Mouse (Mus musculus) stomach, embryonic 16.5 days (tissue): ENCODE data around the gene Tmem43. TPM values are rescaled to one million over a fixed set of nuclear protein-coding genes. Genes with fewer than 3 reads are reported as not detected.

Experiments
- ATAC-seq: fragments of 200-750 bp; cut with Nextera tagmentation; 2 replicates; pipeline ENCODE4 v1.8.0; 2017; ENCODE audit warnings: moderate number of reproducible peaks, moderate TSS enrichment; ENCODE audit not compliant: insufficient read depth, low FRiP score
- H3K27ac ChIP-seq: fragments of 300-500 bp; sonication (generic); 2 replicates; pipeline ENCODE4 v1.5.1; 2014; ENCODE audit warnings: low read length
- H3K27me3 ChIP-seq: fragments of 300-500 bp; sonication (generic); 2 replicates; pipeline ENCODE4 v1.6.1; 2014; ENCODE audit warnings: low read length, control low read depth, mixed read lengths; ENCODE audit not compliant: control insufficient read depth, insufficient read depth
- H3K36me3 ChIP-seq: fragments of 300-500 bp; sonication (generic); 2 replicates; pipeline ENCODE4 v1.6.1; 2014; ENCODE audit warnings: low read length; ENCODE audit not compliant: control insufficient read depth, insufficient read depth
- H3K4me1 ChIP-seq: fragments of 300-500 bp; sonication (generic); 2 replicates; pipeline ENCODE4 v1.6.1; 2014; ENCODE audit warnings: low read length, control low read depth, mixed read lengths; ENCODE audit not compliant: control insufficient read depth, insufficient read depth
- H3K4me2 ChIP-seq: fragments of 300-500 bp; sonication (generic); 2 replicates; pipeline ENCODE4 v1.6.1; 2014; ENCODE audit warnings: low read depth, low read length, mixed read lengths
- H3K4me3 ChIP-seq: fragments of 300-500 bp; sonication (generic); replicated peaks from 2 replicates; pipeline ENCODE4 v1.5.1; 2014; ENCODE audit warnings: mild to moderate bottlenecking, low read length
- H3K9ac ChIP-seq: fragments of 300-500 bp; sonication (generic); 2 replicates; pipeline ENCODE4 v1.6.1; 2014; ENCODE audit warnings: low read length
- H3K9me3 ChIP-seq: fragments of 300-500 bp; sonication (generic); replicated peaks from 2 replicates; pipeline ENCODE4 v1.6.1; 2016; ENCODE audit warnings: low read length, control low read depth; ENCODE audit not compliant: control insufficient read depth
- WGBS: fragments of 180-500 bp; shearing (Covaris S2); extraction: QIAGEN DNeasy Blood & Tissue Kit; methylation state at CpG from one replicate; pipeline ENCODE4 v1.1.7; 2014; 5-methylcytosine and 5-hydroxymethylcytosine counted together
- polyA plus RNA-seq: library from polyadenylated mRNA; unstranded; fragments of >200 nt; fragmentation: Nextera tagmentation; extraction: Ambion mirVana; gene quantifications from 2 replicates; pipeline ENCODE4 v1.2.1, GENCODE M21; 2015

Tmem43 gene
- polyA plus RNA-seq, 1 experiment from 2014 or later = 56.8 TPM

GRCm38 (mm10) chr6:91483371-91483770, 9.9 kb downstream of the Tmem43 start:
- Histone ChIP-seq H3K36me3 (peaks cover 26% of the 10 kb centered on the region), H3K9me3 (no peaks in the 10 kb centered on the region), H3K27ac (peak overlapping the region; percentile 20; the same call in 1 of the 2 replicates), H3K9ac (no peak overlapping the region), H3K4me2 (no peak overlapping the region), H3K4me1 (no peaks in the 10 kb centered on the region), H3K4me3 (no peak overlapping the region), H3K27me3 (no peaks in the 10 kb centered on the region)
- no peak for ATAC-seq
- 78% methylated on average over 2 of the region's 2 CpGs for WGBS

- Histone ChIP-seq H3K27me3 (no peaks in the 10 kb centered on the region), H3K9ac (no peak overlapping the region), H3K9me3 (no peaks in the 10 kb centered on the region), H3K27ac (no peak overlapping the region), H3K4me3 (no peak overlapping the region), H3K4me2 (no peak overlapping the region), H3K36me3 (peaks cover 14% of the 10 kb centered on the region), H3K4me1 (no peaks in the 10 kb centered on the region)
- 91% methylated on average over 15 of the region's 15 CpGs for WGBS
- ATAC-seq = no peak
Measured at GRCm38 (mm10) chr6:91486736-91487453, 13.4 kb downstream of the Tmem43 start.

GRCm38 (mm10) chr6:91488496-91489212, 15.2 kb downstream of the Tmem43 start:
- Histone ChIP-seq H3K36me3 (peaks cover 5% of the 10 kb centered on the region), H3K27me3 (no peaks in the 10 kb centered on the region), H3K4me2 (no peak overlapping the region), H3K4me3 (no peak overlapping the region), H3K27ac (peak overlapping the region; percentile 17; the same call in 1 of the 2 replicates), H3K9ac (no peak overlapping the region), H3K4me1 (no peaks in the 10 kb centered on the region), H3K9me3 (no peaks in the 10 kb centered on the region)
- peak; percentile 65 for ATAC-seq
- 69% methylated on average over 9 of the region's 9 CpGs for WGBS

GRCm38 (mm10) chr6:91489872-91490271, 16.4 kb downstream of the Tmem43 start:
- 81% methylated on average over 10 of the region's 10 CpGs for WGBS
- Histone ChIP-seq H3K27me3 (no peaks in the 10 kb centered on the region), H3K4me1 (no peaks in the 10 kb centered on the region), H3K4me3 (no peak overlapping the region), H3K27ac (0 out of 2 replicates have a peak overlapping the region, but pooled peaks have one; percentile 16), H3K4me2 (no peak overlapping the region), H3K36me3 (peaks cover 5% of the 10 kb centered on the region), H3K9ac (no peak overlapping the region), H3K9me3 (no peaks in the 10 kb centered on the region)
- ATAC-seq = no peak

GRCm38 (mm10) chr6:91491004-91491403, 17.5 kb downstream of the Tmem43 start:
- Histone ChIP-seq H3K4me1 (no peaks in the 10 kb centered on the region), H3K4me2 (no peak overlapping the region), H3K27me3 (no peaks in the 10 kb centered on the region), H3K9me3 (no peaks in the 10 kb centered on the region), H3K27ac (no peak overlapping the region), H3K36me3 (no peaks in the 10 kb centered on the region; the same call in 1 of the 2 replicates), H3K4me3 (no peak overlapping the region), H3K9ac (no peak overlapping the region)
- no peak for ATAC-seq
- 59% methylated on average over 6 of the region's 6 CpGs for WGBS

GRCm38 (mm10) chr6:91493053-91493452, 19.6 kb downstream of the Tmem43 start:
- Histone ChIP-seq H3K9ac (no peak overlapping the region), H3K36me3 (0 out of 2 replicates have a peak, but pooled peaks cover 4% of the 10 kb centered on the region)
- WGBS = 76% methylated on average over 10 of the region's 10 CpGs

GRCm38 (mm10) chr6:91494526-91494925, 21.0 kb downstream of the Tmem43 start:
- 83% methylated on average over 8 of the region's 8 CpGs for WGBS
- H3K4me2 ChIP-seq = no peak overlapping the region

More at GRCm38 (mm10) chr6:91493053-91493452, 19.6 kb downstream of the Tmem43 start:
- H3K4me3 ChIP-seq = no peak overlapping the region
- no peaks in the 10 kb centered on the region for H3K27me3 ChIP-seq
- no peak overlapping the region for H3K4me2 ChIP-seq
- no peaks in the 10 kb centered on the region for H3K4me1 ChIP-seq
- ATAC-seq = no peak
- no peak overlapping the region for H3K27ac ChIP-seq
- H3K9me3 ChIP-seq = no peaks in the 10 kb centered on the region

GRCm38 (mm10) chr6:91503302-91503701, 29.8 kb downstream of the Tmem43 start:
- Histone ChIP-seq H3K4me3 (no peak overlapping the region), H3K9ac (no peak overlapping the region), H3K27me3 (no peaks in the 10 kb centered on the region), H3K4me1 (no peaks in the 10 kb centered on the region), H3K36me3 (peaks cover 29% of the 10 kb centered on the region), H3K27ac (no peak overlapping the region), H3K4me2 (no peak overlapping the region), H3K9me3 (no peaks in the 10 kb centered on the region)
- WGBS = 74% methylated on average over 1 of the region's 1 CpGs
- no peak for ATAC-seq

More at GRCm38 (mm10) chr6:91494526-91494925, 21.0 kb downstream of the Tmem43 start:
- Histone ChIP-seq H3K27ac (no peak overlapping the region), H3K4me1 (no peaks in the 10 kb centered on the region), H3K9ac (no peak overlapping the region), H3K4me3 (no peak overlapping the region), H3K27me3 (no peaks in the 10 kb centered on the region), H3K9me3 (no peaks in the 10 kb centered on the region), H3K36me3 (peaks cover 13% of the 10 kb centered on the region)
- ATAC-seq = no peak

GRCm38 (mm10) chr6:91506036-91506435, 32.5 kb downstream of the Tmem43 start:
- Histone ChIP-seq H3K9ac (no peak overlapping the region), H3K27me3 (no peaks in the 10 kb centered on the region), H3K4me2 (no peak overlapping the region), H3K27ac (no peak overlapping the region), H3K36me3 (peaks cover 20% of the 10 kb centered on the region), H3K4me3 (no peak overlapping the region), H3K4me1 (no peaks in the 10 kb centered on the region), H3K9me3 (no peaks in the 10 kb centered on the region)
- 85% methylated on average over 5 of the region's 5 CpGs for WGBS
- no peak for ATAC-seq
